22 mouse cellular contexts compared by ENCODE assay signal in the genomic region with DNA sequence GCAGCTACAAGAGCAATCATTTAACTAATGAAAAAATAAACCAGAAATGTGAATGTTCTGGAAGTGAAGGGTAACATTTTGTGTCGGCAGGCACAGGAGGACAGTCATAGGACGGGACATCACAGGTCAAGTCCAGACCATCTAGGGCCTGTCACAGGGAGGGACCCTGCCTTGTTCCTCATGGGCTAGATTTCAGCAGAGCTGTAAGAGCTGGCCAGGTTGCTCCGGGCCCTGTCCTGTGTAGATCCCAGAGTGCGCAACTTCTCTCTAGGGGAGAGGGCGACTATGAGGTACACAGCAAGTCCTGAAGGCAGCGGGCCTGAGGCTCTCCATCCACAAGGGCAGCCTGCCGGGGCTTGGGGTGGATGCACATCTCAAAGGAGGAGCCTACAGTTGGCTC. TPM values are rescaled to one million over a fixed set of nuclear protein-coding genes. Genes with fewer than 3 reads are reported as not detected.
DNase-seq lines count a peak whose midpoint lies in the region; ATAC-seq and TF ChIP-seq lines count a peak whose summit lies in the region.
"Had no signal": no experiment of that assay in that cellular context is flagged by ENCODE, and none has a peak within 500 bp of the region (broad histone marks: within the 10 kb centered on the region; RNA-seq: fewer than 3 reads in every experiment).

A gene (plus strand): TSS at position 301 of the 400 bp plus-strand sequence.

- H3K4me1 ChIP-seq in intestine, postnatal 0 days (replicated peaks; ENCODE audit: control insufficient read depth, insufficient read depth, low read length), result peaks cover 3% of the 10 kb centered on the region; the same call in 1 of the 2 replicates
- peaks cover 10% of the 10 kb centered on the region for H3K4me1 ChIP-seq in intestine, embryonic 16.5 days (ENCODE audit: control insufficient read depth, insufficient read depth, low read length)
- peaks cover 2% of the 10 kb centered on the region for H3K4me1 ChIP-seq in testis, adult 2 months (ENCODE audit: control insufficient read depth, insufficient read depth, low read length)
- H3K4me1 ChIP-seq in stomach, postnatal 0 days (replicated peaks; ENCODE audit: control insufficient read depth, insufficient read depth), result no peaks in the 10 kb centered on the region
- H3K4me1 ChIP-seq in midbrain, embryonic 13.5 days (replicated peaks), result 0 out of 2 replicates have a peak, but pooled peaks cover 4% of the 10 kb centered on the region
- H3K4me1 ChIP-seq: embryonic facial prominence, embryonic 15.5 days had no signal

- no peak for TF ChIP-seq EP300 in stomach, postnatal 0 days (optimal IDR thresholded peaks at IDR 0.05)

- 91% methylated on average over 7 of the region's 7 CpGs for WGBS in intestine, postnatal 0 days
- 83% methylated on average over 7 of the region's 7 CpGs for WGBS in intestine, embryonic 16.5 days
- 74% methylated on average over 7 of the region's 7 CpGs for WGBS in stomach, postnatal 0 days
- 86% methylated on average over 7 of the region's 7 CpGs for WGBS in midbrain, embryonic 13.5 days

- H3K27me3 ChIP-seq in intestine, postnatal 0 days (replicated peaks; ENCODE audit: control insufficient read depth, insufficient read depth, low read length), result no peaks in the 10 kb centered on the region
- no peaks in the 10 kb centered on the region for H3K27me3 ChIP-seq in intestine, embryonic 16.5 days (replicated peaks; ENCODE audit: control insufficient read depth, insufficient read depth, low read length)
- no peaks in the 10 kb centered on the region for H3K27me3 ChIP-seq in testis, adult 2 months (ENCODE audit: control insufficient read depth, insufficient read depth, low read length)
- H3K27me3 ChIP-seq in stomach, postnatal 0 days (ENCODE audit: control insufficient read depth, insufficient read depth, low read length), result no peaks in the 10 kb centered on the region
- H3K27me3 ChIP-seq in midbrain, embryonic 13.5 days, result peaks cover 4% of the 10 kb centered on the region; the same call in 1 of the 2 replicates
- H3K27me3 ChIP-seq: embryonic facial prominence, embryonic 13.5 days; embryonic facial prominence, embryonic 15.5 days had no signal

- no peak for DNase-seq in testis, postnatal 10 days (ENCODE audit: low spot score)
- DNase-seq in stomach, postnatal 0 days (ENCODE audit: low spot score), result no peak
- DNase-seq: adrenal gland, adult 2 months; adrenal gland, postnatal 10 days; adrenal gland, postnatal 25 days; cerebellum, adult 11 months; cerebellum, adult 18-20 months; cerebellum, adult 8-10 months; cerebellum, adult 9-11 months; cerebellum, postnatal 14 days; cerebellum, postnatal 36 days; embryo, embryonic 11 days had no signal

- H3K9me3 ChIP-seq in intestine, postnatal 0 days (ENCODE audit: control insufficient read depth), result no peaks in the 10 kb centered on the region
- no peaks in the 10 kb centered on the region for H3K9me3 ChIP-seq in intestine, embryonic 16.5 days (ENCODE audit: control insufficient read depth, low read length)
- no peaks in the 10 kb centered on the region for H3K9me3 ChIP-seq in stomach, postnatal 0 days (ENCODE audit: control insufficient read depth, low read length)
- H3K9me3 ChIP-seq in midbrain, embryonic 13.5 days, result no peaks in the 10 kb centered on the region
- H3K9me3 ChIP-seq: embryonic facial prominence, embryonic 13.5 days; embryonic facial prominence, embryonic 15.5 days; forebrain, embryonic 10.5 days had no signal

- TF ChIP-seq CTCF in intestine, postnatal 0 days (IDR thresholded peaks at IDR 0.05; ENCODE audit: low read depth), result no peak
- no peak for TF ChIP-seq CTCF in testis, adult 2 months (IDR thresholded peaks at IDR 0.05; ENCODE audit: control insufficient read depth, insufficient read depth, insufficient replicate concordance, low read depth, low read length)
- no peak for TF ChIP-seq CTCF in stomach, postnatal 0 days (IDR thresholded peaks at IDR 0.05; ENCODE audit: low read depth)

- H3K4me3 ChIP-seq in intestine, postnatal 0 days (ENCODE audit: low read depth, low read length), result no peak within 1 kb of the TSS
- no peak within 1 kb of the TSS for H3K4me3 ChIP-seq in intestine, embryonic 16.5 days (ENCODE audit: low read length)
- H3K4me3 ChIP-seq in testis, adult 2 months (ENCODE audit: control insufficient read depth, low read depth, low read length), result no peak within 1 kb of the TSS; the same call in 1 of the 2 replicates
- H3K4me3 ChIP-seq in stomach, postnatal 0 days (ENCODE audit: low read depth, low read length), result no peak within 1 kb of the TSS
- no peak within 1 kb of the TSS for H3K4me3 ChIP-seq in midbrain, embryonic 13.5 days (replicated peaks)
- H3K4me3 ChIP-seq: embryonic facial prominence, embryonic 13.5 days; embryonic facial prominence, embryonic 15.5 days; erythroblast, embryonic 14.5 days; forebrain, embryonic 10.5 days had no signal

- no peak within 1 kb of the TSS for H3K9ac ChIP-seq in intestine, postnatal 0 days (ENCODE audit: low read depth, low read length)
- no peak within 1 kb of the TSS for H3K9ac ChIP-seq in intestine, embryonic 16.5 days (ENCODE audit: low read depth, low read length)
- no peak within 1 kb of the TSS for H3K9ac ChIP-seq in stomach, postnatal 0 days (ENCODE audit: low read length)
- H3K9ac ChIP-seq in midbrain, embryonic 13.5 days (replicated peaks), result no peak within 1 kb of the TSS
- H3K9ac ChIP-seq: embryonic facial prominence, embryonic 13.5 days; embryonic facial prominence, embryonic 15.5 days had no signal

- TF ChIP-seq POLR2A in testis, adult 2 months (IDR thresholded peaks at IDR 0.05; ENCODE audit: control insufficient read depth, low read depth, low read length), result no peak

- no peaks in the 10 kb centered on the region for H3K36me3 ChIP-seq in intestine, postnatal 0 days (ENCODE audit: control insufficient read depth, insufficient read depth)
- no peaks in the 10 kb centered on the region for H3K36me3 ChIP-seq in intestine, embryonic 16.5 days (ENCODE audit: control insufficient read depth, insufficient read depth, low read length)
- H3K36me3 ChIP-seq in testis, adult 2 months (ENCODE audit: control insufficient read depth, insufficient read depth, low read length), result no peaks in the 10 kb centered on the region
- H3K36me3 ChIP-seq in stomach, postnatal 0 days (ENCODE audit: control insufficient read depth, insufficient read depth, low read length), result no peaks in the 10 kb centered on the region
- no peaks in the 10 kb centered on the region for H3K36me3 ChIP-seq in midbrain, embryonic 13.5 days
- H3K36me3 ChIP-seq: embryonic facial prominence, embryonic 13.5 days; embryonic facial prominence, embryonic 15.5 days; forebrain, embryonic 10.5 days had no signal

- H3K27ac ChIP-seq in intestine, postnatal 0 days (ENCODE audit: low read depth, low read length), result no peak within 1 kb of the TSS
- H3K27ac ChIP-seq in intestine, embryonic 16.5 days (ENCODE audit: low read length), result no peak within 1 kb of the TSS
- no peak within 1 kb of the TSS for H3K27ac ChIP-seq in testis, adult 2 months (ENCODE audit: control insufficient read depth, insufficient read depth, low read depth, low read length)
- peak within 1 kb of the TSS; percentile 40; the same call in 1 of the 2 replicates for H3K27ac ChIP-seq in stomach, postnatal 0 days (replicated peaks)
- no peak within 1 kb of the TSS for H3K27ac ChIP-seq in midbrain, embryonic 13.5 days
- H3K27ac ChIP-seq: embryonic facial prominence, embryonic 13.5 days; embryonic facial prominence, embryonic 15.5 days; forebrain, embryonic 10.5 days had no signal

- H3K4me2 ChIP-seq in intestine, postnatal 0 days (replicated peaks; ENCODE audit: low read depth), result no peak within 1 kb of the TSS
- H3K4me2 ChIP-seq in intestine, embryonic 16.5 days (ENCODE audit: low read depth, low read length), result no peak within 1 kb of the TSS
- no peak within 1 kb of the TSS for H3K4me2 ChIP-seq in stomach, postnatal 0 days (replicated peaks; ENCODE audit: low read depth)
- no peak within 1 kb of the TSS for H3K4me2 ChIP-seq in midbrain, embryonic 13.5 days (replicated peaks)
- H3K4me2 ChIP-seq: embryonic facial prominence, embryonic 13.5 days; embryonic facial prominence, embryonic 15.5 days had no signal

- ATAC-seq in intestine, postnatal 0 days, result no peak
- no peak for ATAC-seq in intestine, embryonic 16.5 days
- ATAC-seq in stomach, postnatal 0 days (ENCODE audit: low FRiP score, low TSS enrichment), result 0 out of 2 replicates have a peak, but pooled peaks have one; percentile 6
- ATAC-seq in midbrain, embryonic 13.5 days, result no peak
- ATAC-seq: forebrain, embryonic 14.5 days; forebrain, embryonic 16.5 days had no signal

RNA-seq across cellular contexts. Expression of the gene that starts here (rescaled TPM):
- polyA plus RNA-seq in intestine, postnatal 0 days (2015; fragmentation: Nextera tagmentation; extraction: Ambion mirVana), result 10.0 and 11.5 TPM in 2 replicates
- polyA plus RNA-seq in intestine, embryonic 16.5 days (2015; fragmentation: Nextera tagmentation; extraction: Ambion mirVana), result 2.8 and 5.0 TPM in 2 replicates
- polyA plus RNA-seq in testis, adult 2 months (2012; rRNA removed), result 108 and 110 TPM in 2 replicates
- 0.33 and 0.41 TPM in 2 replicates for polyA plus RNA-seq in stomach, postnatal 0 days (2015; fragmentation: Nextera tagmentation; extraction: Ambion mirVana)
- 0.19 and 0.24 TPM in 2 replicates for polyA plus RNA-seq in midbrain, embryonic 13.5 days (2015; fragmentation: Nextera tagmentation; extraction: Ambion mirVana)
- polyA plus RNA-seq: erythroblast, embryonic 14.5 days; forebrain, embryonic 16.5 days had no signal

Comparison
In these comparisons a context has a peak if more than half of its experiments do, and no peak if none do; other contexts are left out.
1. Peak in ATAC-seq and H3K27ac ChIP-seq in stomach, postnatal 0 days; RNA of the gene not detected or under 1 TPM.